Mouse (Mus musculus) liver, embryonic 13.5 days (tissue): ENCODE results near the gene Ubiad1. TPM values are rescaled to one million over a fixed set of nuclear protein-coding genes. Genes with fewer than 3 reads are reported as not detected.

Experiments
- ATAC-seq: fragments of 200-750 bp; cut with Nextera tagmentation; 2 replicates; pipeline ENCODE4 v1.8.0; 2017; ENCODE audit warnings: low read depth, mild to moderate bottlenecking, moderate number of reproducible peaks, moderate library complexity
- DNase-seq: peaks from one replicate; pipeline ENCODE4 v3.0.0; 2022
- H3K27ac ChIP-seq: fragments of 300-500 bp; sonication (generic); 2 replicates; pipeline ENCODE4 v1.5.1; 2015; ENCODE audit warnings: moderate library complexity, mild to moderate bottlenecking, inconsistent platforms
- H3K27me3 ChIP-seq: fragments of 300-500 bp; sonication (generic); 2 replicates; pipeline ENCODE4 v1.6.1; 2015; ENCODE audit warnings: mild to moderate bottlenecking, inconsistent platforms
- H3K36me3 ChIP-seq: fragments of 300-500 bp; sonication (generic); 2 replicates; pipeline ENCODE4 v1.6.1; 2015; ENCODE audit warnings: mild to moderate bottlenecking, inconsistent platforms
- H3K4me1 ChIP-seq: fragments of 300-500 bp; sonication (generic); replicated peaks from 2 replicates; pipeline ENCODE4 v1.6.1; 2015; ENCODE audit warnings: inconsistent platforms
- H3K4me2 ChIP-seq: fragments of 300-500 bp; sonication (generic); 2 replicates; pipeline ENCODE4 v1.6.1; 2015; ENCODE audit warnings: inconsistent platforms, mild to moderate bottlenecking, moderate library complexity
- H3K4me3 ChIP-seq: fragments of 300-500 bp; sonication (generic); replicated peaks from 2 replicates; pipeline ENCODE4 v1.5.1; 2015; ENCODE audit warnings: mild to moderate bottlenecking, inconsistent platforms
- H3K9ac ChIP-seq: fragments of 300-500 bp; sonication (generic); 2 replicates; pipeline ENCODE4 v1.6.1; 2015; ENCODE audit warnings: mild to moderate bottlenecking, inconsistent platforms
- H3K9me3 ChIP-seq: fragments of 300-500 bp; sonication (generic); replicated peaks from 2 replicates; pipeline ENCODE4 v1.6.1; 2016; ENCODE audit warnings: inconsistent platforms
- WGBS: fragments of 180-500 bp; shearing (Covaris S2); methylation state at CpG from one replicate; pipeline ENCODE4 v1.1.7; 2015; ENCODE audit not compliant: insufficient replicate concordance; 5-methylcytosine and 5-hydroxymethylcytosine counted together
- polyA plus RNA-seq: library from polyadenylated mRNA; unstranded; fragments of >200 nt; fragmentation: Nextera tagmentation; extraction: Ambion mirVana; gene quantifications from 2 replicates; pipeline ENCODE4 v1.2.1, GENCODE M21; 2015

Ubiad1 gene
- polyA plus RNA-seq, 1 experiment from 2014 or later, result 13.3 TPM

DNA sequence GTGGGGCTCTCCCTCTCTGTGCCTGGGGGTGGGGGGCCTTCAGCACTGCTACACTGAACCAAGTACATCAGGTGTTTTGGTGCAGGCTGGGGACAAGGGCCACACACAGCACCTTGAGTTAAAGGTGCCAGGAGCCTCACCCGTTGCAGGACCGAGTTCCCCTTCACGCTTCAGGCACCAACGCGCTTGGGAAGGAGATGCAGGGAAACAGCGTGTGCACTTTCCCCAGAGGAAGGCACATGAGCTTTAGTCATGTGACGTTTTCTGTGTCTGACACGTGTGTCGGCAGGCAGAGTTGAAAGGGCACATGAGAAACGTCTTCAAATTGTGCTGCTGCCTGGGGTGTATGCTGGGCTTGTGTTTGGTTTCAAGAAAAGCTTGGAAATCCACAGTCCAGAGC is 23.8 kb upstream of the Ubiad1 start:
- Histone ChIP-seq H3K9ac (no peak overlapping the region), H3K4me1 (peaks cover 10% of the 10 kb centered on the region; the same call in 1 of the 2 replicates), H3K36me3 (peaks cover 98% of the 10 kb centered on the region), H3K4me2 (no peak overlapping the region), H3K27me3 (no peaks in the 10 kb centered on the region), H3K27ac (no peak overlapping the region), H3K9me3 (no peaks in the 10 kb centered on the region), H3K4me3 (no peak overlapping the region)
- ATAC-seq (no peak), DNase-seq (no peak)
- 88% methylated on average over 10 of the region's 10 CpGs for WGBS

DNA sequence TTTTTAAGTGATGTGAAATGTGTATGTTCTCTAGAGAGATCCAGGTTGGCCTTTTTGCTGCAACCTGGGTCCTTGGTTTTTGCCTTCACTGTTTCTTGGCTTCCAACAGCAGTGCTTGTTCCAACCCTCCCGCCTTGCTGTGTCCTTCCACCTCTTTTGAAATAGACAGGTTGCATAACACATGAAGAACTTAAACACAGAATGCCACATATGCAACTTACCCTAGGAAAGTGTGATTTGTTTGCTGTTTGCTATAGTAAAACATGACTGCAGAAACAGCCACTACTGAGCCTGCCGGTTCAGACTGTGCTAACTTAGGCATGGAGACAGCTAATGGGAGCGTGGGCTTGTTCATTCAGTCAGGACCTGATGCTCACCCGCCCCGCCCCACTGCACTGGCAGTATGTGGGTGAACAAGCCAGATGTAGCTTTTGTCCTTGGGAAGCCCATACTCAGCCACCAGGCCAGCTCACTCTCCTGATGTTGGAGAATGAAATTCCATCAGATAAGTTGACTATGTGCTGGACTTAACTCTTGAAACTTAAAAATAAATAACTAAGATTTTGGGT is 22.0 kb upstream of the Ubiad1 start:
- no peaks in the 10 kb centered on the region for H3K27me3 ChIP-seq
- H3K9ac ChIP-seq, result no peak overlapping the region
- WGBS, result 79% methylated on average over 5 of the region's 5 CpGs
- peaks cover 98% of the 10 kb centered on the region for H3K36me3 ChIP-seq
- no peak overlapping the region for H3K4me3 ChIP-seq
- DNase-seq, result no peak
- H3K4me2 ChIP-seq, result no peak overlapping the region
- ATAC-seq, result no peak
- H3K27ac ChIP-seq, result no peak overlapping the region
- no peaks in the 10 kb centered on the region for H3K4me1 ChIP-seq
- no peaks in the 10 kb centered on the region for H3K9me3 ChIP-seq

DNA sequence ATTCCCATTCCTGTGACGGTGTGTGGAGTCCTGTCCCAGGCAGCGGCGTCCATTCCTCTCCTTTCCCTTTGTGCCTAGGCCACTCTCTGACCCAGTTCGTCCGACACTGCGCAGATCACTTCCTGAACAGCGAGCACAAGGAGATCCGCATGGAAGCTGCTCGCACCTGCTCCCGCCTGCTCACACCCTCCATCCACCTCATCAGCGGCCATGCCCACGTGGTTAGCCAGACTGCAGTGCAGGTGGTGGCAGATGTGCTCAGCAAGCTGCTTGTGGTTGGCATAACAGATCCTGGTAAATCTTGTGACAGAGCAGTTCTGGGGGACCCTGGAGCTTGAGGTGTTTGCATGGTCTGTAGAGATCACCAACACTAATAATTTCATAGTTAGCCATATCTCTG is 20.3 kb upstream of the Ubiad1 start:
- H3K27ac ChIP-seq, result no peak overlapping the region
- no peak overlapping the region for H3K9ac ChIP-seq
- no peaks in the 10 kb centered on the region for H3K4me1 ChIP-seq
- H3K36me3 ChIP-seq, result peaks cover 94% of the 10 kb centered on the region
- WGBS, result 91% methylated on average over 12 of the region's 12 CpGs
- no peak overlapping the region for H3K4me2 ChIP-seq
- no peak for ATAC-seq
- no peaks in the 10 kb centered on the region for H3K9me3 ChIP-seq
- no peak for DNase-seq
- no peak overlapping the region for H3K4me3 ChIP-seq
- no peaks in the 10 kb centered on the region for H3K27me3 ChIP-seq

DNA sequence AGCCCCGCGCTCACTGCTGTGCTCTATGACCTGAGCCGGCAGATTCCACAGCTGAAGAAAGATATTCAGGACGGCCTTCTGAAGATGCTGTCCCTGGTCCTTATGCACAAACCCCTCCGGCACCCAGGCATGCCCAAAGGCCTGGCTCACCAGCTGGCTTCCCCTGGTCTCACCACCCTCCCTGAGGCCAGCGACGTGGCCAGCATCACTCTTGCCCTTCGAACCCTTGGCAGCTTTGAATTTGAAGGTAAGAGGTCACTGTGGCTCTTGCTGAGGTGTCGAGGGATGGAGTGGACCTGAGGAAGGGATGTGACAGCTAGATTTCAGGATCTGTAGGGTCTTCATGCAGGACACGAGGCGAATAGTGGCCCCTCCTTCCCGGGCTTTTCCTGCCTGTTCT is 19.7 kb upstream of the Ubiad1 start:
- DNase-seq, result no peak
- no peak overlapping the region for H3K9ac ChIP-seq
- H3K27me3 ChIP-seq, result no peaks in the 10 kb centered on the region
- no peaks in the 10 kb centered on the region for H3K9me3 ChIP-seq
- H3K4me1 ChIP-seq, result no peaks in the 10 kb centered on the region
- H3K27ac ChIP-seq, result no peak overlapping the region
- 86% methylated on average over 12 of the region's 12 CpGs for WGBS
- H3K4me2 ChIP-seq, result no peak overlapping the region
- ATAC-seq, result no peak
- peaks cover 94% of the 10 kb centered on the region for H3K36me3 ChIP-seq
- no peak overlapping the region for H3K4me3 ChIP-seq

DNA sequence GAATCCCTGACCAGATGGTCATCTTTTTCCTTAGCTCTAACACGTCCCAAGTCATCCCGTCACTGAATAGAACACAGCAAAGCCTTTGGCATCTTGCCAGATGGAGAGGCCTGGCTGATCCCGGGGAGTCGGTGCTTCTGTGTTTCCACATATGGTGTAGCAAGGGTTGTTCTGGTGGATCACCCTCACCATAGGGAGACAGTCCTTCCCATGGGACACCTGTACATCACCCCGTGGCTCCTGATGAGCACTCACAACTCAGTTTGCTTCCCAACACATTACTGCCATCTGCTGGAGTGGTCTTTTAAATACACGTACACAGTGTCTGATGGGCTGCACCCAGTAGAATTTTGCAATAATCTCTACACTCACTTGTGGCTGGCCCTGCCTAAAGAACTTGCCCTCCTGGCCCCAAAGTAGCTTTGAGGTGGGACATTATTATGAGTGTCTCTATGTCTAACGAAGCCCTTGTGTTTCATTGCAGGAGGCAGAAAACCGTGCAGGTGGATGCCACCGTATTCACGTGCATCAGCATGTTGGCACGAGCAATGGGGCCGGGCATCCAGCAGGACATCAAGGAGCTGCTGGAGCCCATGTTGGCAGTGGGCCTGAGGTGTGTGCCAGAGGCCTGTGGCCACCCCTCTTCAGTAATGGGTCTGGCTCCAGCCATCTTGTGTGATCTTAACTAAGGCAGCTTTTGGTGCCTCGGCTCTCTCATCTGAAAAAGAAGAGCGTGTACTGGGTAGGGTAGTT is 18.8 kb upstream of the Ubiad1 start:
- ATAC-seq, result peak; percentile 24
- no peak for DNase-seq
- H3K9me3 ChIP-seq, result no peaks in the 10 kb centered on the region
- no peak overlapping the region for H3K4me3 ChIP-seq
- 82% methylated on average over 14 of the region's 14 CpGs for WGBS
- peaks cover 94% of the 10 kb centered on the region for H3K36me3 ChIP-seq
- H3K27ac ChIP-seq, result no peak overlapping the region
- H3K4me2 ChIP-seq, result no peak overlapping the region
- no peaks in the 10 kb centered on the region for H3K4me1 ChIP-seq
- no peak overlapping the region for H3K9ac ChIP-seq
- no peaks in the 10 kb centered on the region for H3K27me3 ChIP-seq

DNA sequence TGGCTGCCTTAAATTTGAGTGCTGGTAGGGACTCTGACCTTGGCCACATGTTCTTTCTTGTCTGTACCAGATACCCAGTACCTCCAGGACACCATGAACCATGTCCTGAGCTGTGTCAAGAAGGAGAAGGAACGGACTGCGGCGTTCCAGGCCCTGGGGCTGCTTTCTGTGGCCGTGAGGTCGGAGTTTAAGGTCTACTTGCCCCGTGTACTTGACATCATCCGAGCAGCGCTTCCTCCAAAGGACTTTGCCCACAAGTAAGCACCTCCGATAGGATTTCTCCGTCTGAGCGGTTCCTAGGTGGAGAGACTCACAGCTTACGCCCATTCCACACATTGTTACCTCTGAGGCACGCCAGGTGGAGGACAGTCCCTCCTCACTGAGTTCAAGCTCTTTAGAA is 18.1 kb upstream of the Ubiad1 start:
- no peak for ATAC-seq
- Histone ChIP-seq H3K27me3 (no peaks in the 10 kb centered on the region), H3K4me2 (no peak overlapping the region), H3K9me3 (no peaks in the 10 kb centered on the region), H3K4me3 (no peak overlapping the region), H3K4me1 (no peaks in the 10 kb centered on the region), H3K9ac (no peak overlapping the region), H3K27ac (no peak overlapping the region), H3K36me3 (peaks cover 94% of the 10 kb centered on the region)
- DNase-seq, result no peak
- WGBS, result 91% methylated on average over 13 of the region's 13 CpGs

DNA sequence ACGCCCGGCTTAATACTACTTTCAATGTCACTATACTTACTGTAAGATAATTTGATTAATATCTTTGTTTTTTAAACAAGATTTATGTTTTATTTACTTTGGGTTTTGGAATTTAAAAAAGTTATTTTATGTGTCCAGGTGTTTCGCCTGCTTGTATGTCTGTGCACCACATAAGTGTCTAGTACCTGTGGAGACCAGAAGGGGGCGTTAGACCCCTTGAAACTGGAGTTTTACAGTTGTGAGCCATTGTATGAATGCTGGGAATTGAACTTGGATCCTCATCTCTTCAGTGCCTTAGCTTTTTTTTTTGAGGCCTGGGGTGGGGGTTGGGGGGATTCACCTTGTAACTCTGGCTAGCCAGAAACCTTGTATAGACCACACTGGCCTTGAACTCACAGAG is 17.2 kb upstream of the Ubiad1 start:
- H3K36me3 ChIP-seq, result peaks cover 95% of the 10 kb centered on the region
- no peak for ATAC-seq

DNA sequence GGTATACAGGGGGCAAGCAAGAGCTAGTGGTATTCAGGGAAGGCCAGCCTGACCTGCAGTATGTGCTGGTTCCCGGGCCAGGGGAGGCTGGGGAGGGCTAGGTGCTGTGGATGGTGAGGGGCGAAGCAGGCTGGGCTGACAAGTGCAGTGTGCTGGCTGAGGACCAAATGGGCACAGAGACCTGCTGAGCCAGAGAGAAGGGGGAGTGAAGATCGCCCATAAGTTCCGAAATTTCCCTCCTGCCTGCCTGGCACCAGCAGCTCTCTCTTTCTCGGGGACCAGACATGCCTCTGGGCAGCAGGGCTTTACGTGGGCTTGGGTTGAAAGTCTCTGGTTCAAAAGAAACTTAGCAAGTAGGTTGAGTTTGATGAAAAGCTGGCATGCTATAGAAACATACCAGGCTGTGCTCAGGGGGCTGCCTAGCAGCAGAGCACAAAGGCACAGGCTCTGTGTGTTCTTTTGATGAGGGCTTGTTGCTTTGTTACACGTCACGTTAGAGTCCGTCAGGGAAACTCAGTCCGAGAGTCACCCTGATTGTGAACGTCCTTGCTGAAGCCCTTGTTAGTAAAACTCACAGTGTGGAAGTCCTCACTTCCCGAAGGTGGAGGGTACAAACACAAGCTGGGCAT is 16.2 kb upstream of the Ubiad1 start:
- H3K4me3 ChIP-seq, result no peak overlapping the region
- no peak for DNase-seq
- H3K27me3 ChIP-seq, result no peaks in the 10 kb centered on the region
- no peak overlapping the region for H3K4me2 ChIP-seq
- no peak overlapping the region for H3K9ac ChIP-seq
- no peak overlapping the region for H3K27ac ChIP-seq
- H3K36me3 ChIP-seq, result peaks cover 95% of the 10 kb centered on the region
- ATAC-seq, result no peak
- H3K4me1 ChIP-seq, result no peaks in the 10 kb centered on the region
- no peaks in the 10 kb centered on the region for H3K9me3 ChIP-seq
- WGBS, result 89% methylated on average over 12 of the region's 12 CpGs

More for the DNA sequence above, 17.2 kb upstream of the Ubiad1 start:
- WGBS, result 75% methylated on average over 4 of the region's 4 CpGs
- Histone ChIP-seq H3K9ac (no peak overlapping the region), H3K9me3 (no peaks in the 10 kb centered on the region), H3K4me3 (no peak overlapping the region), H3K27ac (no peak overlapping the region), H3K4me2 (no peak overlapping the region), H3K4me1 (no peaks in the 10 kb centered on the region), H3K27me3 (no peaks in the 10 kb centered on the region)
- DNase-seq, result no peak

DNA sequence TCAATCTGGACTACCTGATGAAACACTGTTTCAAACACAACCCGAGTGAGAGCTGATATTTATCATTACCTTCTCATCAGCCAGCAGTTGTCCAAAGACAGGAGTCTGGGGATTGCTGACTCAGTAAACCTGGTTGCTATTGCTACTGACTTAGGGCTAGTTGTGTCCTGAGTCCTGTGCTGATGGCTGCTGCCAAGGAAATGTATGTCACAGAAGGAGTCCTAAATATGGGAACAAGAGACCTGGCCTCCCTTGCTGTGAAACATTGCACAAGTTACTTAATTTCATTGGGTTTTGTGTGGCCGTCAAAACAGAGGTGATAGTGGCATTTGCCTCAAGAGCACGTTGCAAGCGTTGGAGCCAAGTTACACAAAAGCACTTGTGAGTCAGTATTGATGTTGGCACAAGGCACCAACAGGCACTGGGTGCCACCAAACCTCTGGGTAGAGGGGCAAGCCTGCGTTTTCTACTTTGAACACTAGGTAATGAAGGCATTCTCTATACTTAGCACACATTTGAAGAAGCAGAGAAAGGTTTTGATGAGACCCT is 11.0 kb upstream of the Ubiad1 start:
- 77% methylated on average over 5 of the region's 5 CpGs for WGBS
- ATAC-seq (no peak), DNase-seq (no peak)
- no peaks in the 10 kb centered on the region for H3K27me3 ChIP-seq
- H3K27ac ChIP-seq, result no peak overlapping the region
- no peak overlapping the region for H3K4me3 ChIP-seq
- no peaks in the 10 kb centered on the region for H3K9me3 ChIP-seq
- no peak overlapping the region for H3K9ac ChIP-seq
- H3K4me2 ChIP-seq, result no peak overlapping the region
- peaks cover 83% of the 10 kb centered on the region for H3K36me3 ChIP-seq
- no peaks in the 10 kb centered on the region for H3K4me1 ChIP-seq

DNA sequence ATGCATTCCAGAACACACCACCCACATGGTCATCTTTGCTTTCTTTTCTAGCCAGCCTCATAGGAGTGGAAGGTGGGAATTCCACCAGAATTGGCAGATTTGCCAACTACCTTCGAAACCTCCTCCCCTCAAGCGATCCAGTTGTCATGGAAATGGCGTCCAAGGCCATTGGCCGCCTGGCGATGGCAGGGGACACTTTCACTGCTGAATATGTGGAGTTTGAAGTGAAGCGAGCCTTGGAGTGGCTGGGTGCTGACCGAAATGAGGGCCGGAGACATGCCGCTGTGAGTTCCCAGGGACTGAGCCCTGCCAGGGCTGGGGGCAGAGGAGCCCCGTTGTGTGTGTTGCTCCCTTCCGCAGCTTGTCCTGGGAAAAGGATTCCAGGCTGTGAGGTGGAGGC is 9.1 kb upstream of the Ubiad1 start:
- Histone ChIP-seq H3K9me3 (no peaks in the 10 kb centered on the region), H3K4me1 (peaks cover 12% of the 10 kb centered on the region), H3K36me3 (peaks cover 66% of the 10 kb centered on the region), H3K27me3 (no peaks in the 10 kb centered on the region), H3K4me3 (no peak overlapping the region), H3K27ac (no peak overlapping the region), H3K9ac (no peak overlapping the region), H3K4me2 (no peak overlapping the region)
- DNase-seq (no peak), ATAC-seq (no peak)
- WGBS, result 91% methylated on average over 11 of the region's 11 CpGs

DNA sequence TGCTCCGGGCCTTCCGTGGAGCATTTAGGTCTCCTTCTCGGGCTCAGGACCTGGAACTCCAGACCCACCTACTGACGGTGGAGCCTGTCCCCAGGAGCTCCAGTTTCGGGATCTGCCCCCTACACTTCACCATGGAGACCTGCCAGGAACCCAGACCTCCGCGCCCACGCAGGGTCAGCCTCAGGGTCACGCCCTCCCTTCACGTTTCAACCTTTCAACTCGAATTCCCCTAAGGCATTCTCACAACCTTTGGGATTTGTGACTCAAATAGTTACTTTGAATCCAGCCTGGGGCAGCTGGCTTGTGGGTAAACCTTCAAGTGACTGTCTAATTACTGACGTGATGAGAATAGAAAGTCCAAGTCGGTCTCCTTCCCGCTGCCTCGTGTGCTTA is 4.3 kb upstream of the Ubiad1 start:
- DNase-seq (peak; percentile 47), ATAC-seq (peak; percentile 11; the same call in 1 of the 2 replicates)

More for the DNA sequence above, 4.3 kb upstream of the Ubiad1 start:
- H3K27me3 ChIP-seq, result no peaks in the 10 kb centered on the region
- H3K9me3 ChIP-seq, result no peaks in the 10 kb centered on the region
- WGBS, result under 1% methylated on average over 15 of the region's 15 CpGs
- peak overlapping the region; percentile 96 for H3K4me3 ChIP-seq
- H3K4me2 ChIP-seq, result peak overlapping the region; percentile 87
- H3K9ac ChIP-seq, result peak overlapping the region; percentile 94
- H3K27ac ChIP-seq, result peak overlapping the region; percentile 74
- peaks cover 33% of the 10 kb centered on the region for H3K4me1 ChIP-seq
- H3K36me3 ChIP-seq, result peaks cover 18% of the 10 kb centered on the region
